Mouse (Mus musculus) MN1 (cell line): ENCODE data around the gene Serpina16.
"Not testable (repeated sequence)": the region's sequence is repeated elsewhere in the genome, so short reads cannot be mapped to it uniquely, and the experiment has no call there.

Experiments used
- DNase-seq: peaks from one replicate; pipeline ENCODE4 v3.0.0-alpha.2; 2016; ENCODE audit warnings: low spot score

The Serpina16 gene

DNA sequence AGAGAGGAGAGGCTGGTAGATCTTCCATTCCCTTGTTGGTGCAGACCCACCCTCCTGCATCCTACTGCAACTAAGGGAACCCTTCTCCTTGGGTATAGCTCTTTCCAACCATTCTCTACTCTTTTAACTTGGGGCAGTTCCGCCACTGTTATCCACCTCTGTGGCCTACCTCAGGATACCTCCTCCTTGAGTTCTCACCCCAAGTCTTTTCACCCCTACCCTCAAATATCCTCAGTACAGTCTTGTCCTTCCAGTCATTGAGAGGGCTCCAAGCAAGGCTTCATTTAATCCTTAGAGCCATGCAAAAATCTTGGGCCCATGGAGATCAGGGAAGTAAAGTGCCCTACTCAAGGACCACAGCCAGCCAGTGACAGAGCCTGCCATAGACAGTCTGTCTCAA, at the start of gene Serpina16:
TSS of gene Serpina16 (minus strand) at position 101 of the 400 bp plus-strand sequence.
- no peak for DNase-seq

DNA sequence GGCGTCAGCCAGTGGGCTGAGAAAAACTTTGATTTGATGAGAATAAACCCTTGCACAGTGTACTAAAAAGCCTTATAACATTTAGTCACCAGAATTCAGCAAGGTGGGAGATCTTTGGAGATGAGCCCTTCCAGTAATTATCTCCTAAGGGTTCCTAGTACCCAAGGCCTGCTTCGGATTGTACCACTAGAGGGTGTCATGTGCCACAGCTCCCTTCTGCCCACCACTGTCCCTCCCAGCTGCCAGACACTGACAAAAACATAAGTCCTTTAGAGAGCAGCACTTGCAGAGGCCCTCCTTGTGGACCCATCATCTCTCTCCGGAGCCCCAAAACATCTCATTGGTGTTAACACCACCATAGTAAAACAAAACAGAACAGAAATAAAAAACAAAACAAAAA, 35.6 kb upstream of the Serpina16 start:
- no peak for DNase-seq

GRCm38 (mm10) chr12:103710405-103710804, 34.5 kb upstream of the Serpina16 start:
- DNase-seq, result no peak

DNA sequence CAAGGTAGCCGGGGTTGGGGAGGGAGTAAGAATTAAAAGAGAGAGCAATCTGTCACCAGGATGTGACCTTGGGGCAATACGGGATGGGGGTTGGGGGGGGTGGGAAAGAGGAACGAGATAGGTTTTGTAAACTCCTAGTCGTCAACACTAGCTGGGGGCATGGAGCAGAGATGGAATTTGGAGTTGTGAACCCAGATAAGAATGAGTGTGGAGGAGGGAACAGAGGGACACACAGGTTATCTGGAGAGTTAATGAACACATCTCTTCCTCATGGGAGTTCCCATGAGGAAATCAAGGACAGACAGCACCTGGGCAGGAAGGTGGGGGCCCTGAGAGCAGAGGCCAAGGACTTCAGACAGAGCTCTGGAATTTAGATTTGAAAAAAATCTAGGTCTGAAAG, 30.2 kb upstream of the Serpina16 start:
- DNase-seq, result no peak

- no peak for DNase-seq
Observed at GRCm38 (mm10) chr12:103705547-103705946, 29.6 kb upstream of the Serpina16 start.

DNA sequence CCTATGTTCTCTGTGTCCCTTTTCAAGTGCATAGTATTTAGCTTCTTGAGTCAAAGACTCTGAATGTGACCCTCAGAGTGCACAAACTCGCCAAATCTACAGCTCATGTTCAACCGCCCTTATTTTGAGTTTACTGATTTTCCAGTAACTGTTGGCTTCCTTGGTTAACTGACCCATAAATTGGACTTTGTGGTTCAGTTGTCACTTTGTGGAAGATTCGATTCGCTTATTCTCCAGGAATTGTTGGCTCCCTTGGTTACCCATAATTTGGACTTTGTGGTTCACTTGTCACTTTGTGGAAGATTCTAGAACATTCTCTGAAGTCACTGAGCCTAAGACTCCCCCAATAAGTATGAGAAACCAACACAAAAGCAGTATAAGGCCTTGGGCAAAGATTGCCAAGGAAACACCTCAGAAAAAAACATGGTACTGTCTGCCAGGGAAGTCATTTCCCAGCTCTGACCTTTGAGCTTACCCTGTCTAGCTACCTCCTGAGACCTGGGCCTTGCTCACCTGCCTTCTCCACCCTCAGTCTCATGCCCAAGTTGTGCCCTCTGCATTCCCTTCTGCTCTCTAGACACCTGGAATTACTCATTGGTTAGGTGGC, 24.3 kb upstream of the Serpina16 start:
- no peak for DNase-seq

GRCm38 (mm10) chr12:103695429-103695828, 19.5 kb upstream of the Serpina16 start, which contains the start of gene Serpina1f:
TSS of gene Serpina1f (minus strand) at chr12:103695529.
- DNase-seq, result no peak

DNA sequence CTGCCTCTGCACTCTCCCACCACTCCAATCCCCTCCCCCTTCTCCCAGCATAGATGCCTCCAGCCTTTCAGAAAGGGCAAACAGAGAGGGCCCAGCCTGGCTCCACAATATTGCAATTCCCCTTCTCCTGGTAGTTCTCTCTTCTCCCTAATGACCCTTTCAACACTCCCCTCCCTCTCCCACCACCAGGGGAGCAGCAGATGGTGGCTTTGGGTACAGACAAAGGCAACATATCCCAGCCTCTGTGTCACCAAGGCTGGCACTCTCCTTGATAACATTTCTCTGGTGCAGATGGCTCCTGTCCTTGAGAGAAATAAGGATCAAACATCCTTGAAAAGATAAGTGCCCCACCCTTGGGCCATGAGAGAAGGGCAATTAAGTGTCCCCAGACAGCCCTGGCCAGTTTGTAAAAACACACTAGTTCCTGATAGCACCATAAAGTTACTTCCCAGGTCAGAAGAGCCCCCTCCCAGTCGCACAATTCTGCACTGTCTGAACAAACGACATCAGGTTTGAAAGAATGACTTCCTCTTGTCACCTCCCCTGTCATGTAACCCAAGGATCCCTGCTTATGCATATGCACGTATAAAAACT, 12.4 kb upstream of the Serpina16 start:
- DNase-seq, result no peak

- no peak for DNase-seq
Observed at GRCm38 (mm10) chr12:103687021-103687420, 11.1 kb upstream of the Serpina16 start.

- DNase-seq, result no peak
Observed at GRCm38 (mm10) chr12:103686050-103686449, 10.1 kb upstream of the Serpina16 start.

DNA sequence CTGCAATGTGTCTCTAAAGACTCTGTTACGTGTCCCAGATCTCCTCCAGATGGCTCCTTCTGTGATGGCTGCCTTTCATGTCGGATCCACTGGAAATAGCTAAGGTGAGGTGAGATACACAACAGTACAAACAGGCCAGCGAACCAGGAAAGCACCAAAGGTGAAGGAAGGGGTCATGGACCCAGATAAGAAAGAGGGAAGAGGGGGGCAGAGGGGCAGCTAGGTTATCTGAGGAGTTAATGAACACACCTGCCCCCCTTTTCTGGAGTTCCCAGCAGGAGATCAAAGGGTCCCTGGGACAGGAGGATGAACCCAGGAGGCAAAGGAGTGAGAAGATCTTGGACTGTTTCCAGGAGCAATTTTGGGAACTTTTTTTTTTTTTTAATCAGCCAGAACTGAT, 9.4 kb upstream of the Serpina16 start:
- no peak for DNase-seq

GRCm38 (mm10) chr12:103683775-103684174, 7.8 kb upstream of the Serpina16 start:
- DNase-seq, result no peak

DNA sequence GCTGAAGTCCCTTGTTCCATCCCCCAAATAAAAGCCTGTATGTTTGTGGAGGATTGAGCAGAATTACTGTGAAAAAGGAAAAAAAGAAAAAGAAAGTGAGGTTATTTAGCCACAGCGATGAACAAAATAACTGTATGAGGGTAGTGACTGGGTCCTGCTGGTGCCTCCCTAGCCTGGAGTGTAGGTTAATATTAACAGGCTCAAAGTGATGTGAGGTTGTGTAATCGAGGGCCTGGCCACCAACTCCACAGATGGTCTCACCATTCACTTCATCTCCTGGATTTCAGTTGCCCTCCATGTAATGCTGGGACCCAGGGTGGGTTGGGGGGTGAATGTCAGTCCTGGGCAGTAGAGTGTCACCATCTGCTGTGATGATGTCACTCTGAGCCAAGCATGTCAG, 5.8 kb upstream of the Serpina16 start:
- DNase-seq, result no peak

DNA sequence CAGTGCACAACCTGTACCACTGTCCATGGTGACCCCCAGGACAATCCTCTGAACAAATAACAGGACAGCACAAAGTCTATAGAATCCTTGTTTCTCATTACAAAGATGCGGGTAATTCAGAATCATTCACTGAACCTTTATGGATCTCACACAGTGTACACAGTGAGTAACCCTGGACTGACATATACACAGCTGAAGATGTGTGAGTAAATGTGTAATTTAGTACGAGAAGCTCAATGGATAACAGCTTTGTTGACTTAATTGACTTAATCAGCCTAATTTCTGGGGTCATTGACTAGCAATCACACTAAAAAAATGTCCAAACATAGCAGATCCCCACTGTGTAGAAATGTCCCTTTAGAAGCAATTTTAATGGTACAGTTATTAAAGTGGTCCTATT, 5.2 kb upstream of the Serpina16 start:
- DNase-seq, result no peak

DNA sequence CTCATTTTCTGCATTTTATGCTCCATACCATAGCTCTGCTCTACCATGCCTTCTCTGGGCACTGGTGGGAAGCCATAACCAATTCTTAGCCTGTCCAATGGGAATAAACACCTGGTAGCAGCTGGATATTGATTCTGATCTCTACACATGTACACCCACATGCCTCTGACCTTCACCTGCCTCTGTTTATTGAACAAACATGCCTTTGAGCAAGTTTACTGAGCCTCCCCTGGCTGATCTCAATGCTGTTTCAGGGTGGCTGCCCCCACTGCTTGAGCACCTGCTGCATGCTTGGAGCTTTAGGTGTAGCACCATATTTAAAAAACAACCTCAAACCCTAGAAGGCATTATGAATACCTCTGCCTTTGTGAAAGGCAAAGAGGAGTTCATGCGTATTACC, 3.9 kb upstream of the Serpina16 start:
- DNase-seq, result not testable (repeated sequence)

DNA sequence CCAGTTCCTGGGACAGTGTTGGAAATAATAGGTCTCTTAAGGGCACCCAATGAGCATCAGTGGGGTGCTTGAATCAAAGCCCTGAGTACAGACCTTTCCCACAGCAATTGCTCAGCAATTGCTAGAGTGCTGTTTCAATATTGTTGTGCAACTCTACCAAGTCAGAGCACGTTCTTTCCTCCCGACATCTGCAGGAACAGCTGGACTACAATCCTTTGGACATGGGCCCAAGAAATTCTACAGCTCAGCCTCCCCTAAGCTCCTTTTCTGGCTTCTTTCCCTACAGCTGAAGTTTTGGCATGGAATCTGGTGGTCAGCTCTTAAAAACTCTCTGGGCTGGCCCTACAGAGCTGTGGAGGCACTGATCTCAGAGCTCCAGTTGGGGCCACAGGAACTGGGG, 2.8 kb downstream of the Serpina16 start:
- no peak for DNase-seq

GRCm38 (mm10) chr12:103671483-103671882, 4.5 kb downstream of the Serpina16 start:
- no peak for DNase-seq

GRCm38 (mm10) chr12:103670964-103671363, 5.0 kb downstream of the Serpina16 start:
- DNase-seq, result no peak

DNA sequence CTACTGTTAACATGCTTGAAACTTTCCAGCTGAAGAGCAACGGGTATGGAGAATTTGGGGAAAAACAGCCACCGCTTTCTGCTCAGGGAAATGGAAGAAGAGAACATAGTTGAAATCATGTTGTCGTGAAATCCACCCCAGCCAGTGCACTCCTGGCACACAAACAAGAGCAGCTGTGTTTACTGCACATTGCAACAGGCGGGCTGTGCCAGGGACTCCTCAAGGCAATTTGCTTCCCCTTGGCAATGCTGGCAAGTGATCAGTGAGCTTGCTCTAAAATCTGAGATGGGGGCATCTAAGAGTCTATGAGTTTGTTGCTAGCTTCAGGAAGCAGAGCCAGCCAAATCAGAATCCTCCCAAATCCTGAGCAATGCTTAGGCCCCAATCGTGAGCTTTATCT, 5.6 kb downstream of the Serpina16 start:
- DNase-seq, result no peak

DNA sequence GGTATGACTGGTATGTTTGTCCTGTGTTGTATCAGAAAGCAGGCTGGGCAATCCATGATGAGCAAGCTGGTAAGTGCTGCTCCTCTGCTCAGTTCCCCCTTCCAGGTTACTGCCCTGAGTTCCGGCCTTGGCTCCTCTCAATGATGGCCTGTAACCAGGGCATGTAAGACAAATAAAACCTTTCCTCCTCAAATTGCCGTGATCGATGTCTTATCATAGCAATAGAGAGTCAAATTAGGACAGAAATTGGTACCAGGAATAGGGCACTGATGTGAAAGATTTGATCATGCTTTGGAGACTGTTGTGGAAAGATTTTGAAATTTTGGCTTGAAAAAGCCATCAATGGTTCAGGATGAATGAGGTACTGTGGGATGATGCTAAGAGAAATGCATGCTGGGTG, 10.7 kb downstream of the Serpina16 start:
- DNase-seq, result no peak

DNA sequence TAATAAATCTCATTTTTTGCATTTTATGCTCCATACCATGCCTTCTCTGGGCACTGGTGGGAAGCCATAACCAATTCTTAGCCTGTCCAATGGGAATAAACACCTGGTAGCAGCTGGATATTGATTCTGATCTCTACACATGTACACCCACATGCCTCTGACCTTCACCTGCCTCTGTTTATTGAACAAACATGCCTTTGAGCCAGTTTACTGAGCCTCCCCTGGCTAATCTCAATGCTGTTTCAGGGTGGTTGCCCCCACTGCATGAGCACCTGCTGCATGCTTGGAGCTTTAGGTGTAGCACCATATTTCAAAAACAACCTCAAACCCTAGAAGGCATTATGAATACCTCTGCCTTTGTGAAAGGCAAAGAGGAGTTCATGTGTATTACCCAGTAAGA, 13.9 kb downstream of the Serpina16 start:
- DNase-seq, result not testable (repeated sequence)

DNA sequence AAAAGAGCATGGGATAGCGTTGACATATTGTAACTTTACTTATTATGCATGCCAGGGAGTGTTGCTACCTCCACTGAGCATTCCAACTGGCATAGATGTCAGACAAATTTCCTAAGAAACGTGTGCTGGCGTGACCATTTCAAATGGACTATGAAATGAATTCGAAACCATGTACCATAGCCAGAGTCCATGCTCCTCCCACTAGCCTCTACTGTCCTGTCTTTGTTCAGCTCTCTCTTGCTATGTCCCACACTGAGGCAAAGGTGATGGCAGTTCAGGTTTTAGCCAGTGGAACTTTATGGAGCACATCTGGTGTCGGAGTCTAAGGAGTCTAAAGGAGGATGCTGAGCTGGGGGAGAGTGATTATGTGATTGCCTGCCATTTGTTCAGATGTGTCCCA, 15.9 kb downstream of the Serpina16 start:
- DNase-seq, result no peak

GRCm38 (mm10) chr12:103659171-103659570, 16.8 kb downstream of the Serpina16 start:
- DNase-seq, result no peak

DNA sequence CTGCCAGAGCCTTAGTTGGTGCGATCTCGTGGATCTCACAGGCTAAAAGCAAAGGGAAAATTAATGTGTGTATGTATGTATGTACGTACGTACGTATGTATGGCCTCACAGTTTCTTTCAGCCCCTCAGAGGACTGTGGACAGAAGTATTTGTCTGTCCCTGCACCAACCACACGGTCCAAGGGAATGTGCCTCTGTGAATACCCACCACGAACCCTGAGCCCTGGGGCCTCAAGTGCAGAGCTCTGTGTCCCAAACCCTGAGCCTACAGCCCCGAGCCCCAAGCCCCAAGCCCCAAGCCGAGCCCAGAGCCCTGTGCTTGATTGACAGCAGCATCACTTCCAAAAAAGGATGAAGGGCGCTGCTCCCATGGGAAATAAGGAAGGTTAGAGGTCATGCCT, 17.9 kb downstream of the Serpina16 start:
- DNase-seq, result no peak
